Mouse (Mus musculus): ENCODE results near the gene Wif1. TPM values are rescaled to one million over a fixed set of nuclear protein-coding genes. Genes with fewer than 3 reads are reported as not detected.

Gene Wif1
- not detected for total RNA-seq (2023)

GRCm38 (mm10) chr10:121033826-121034568, at the start of gene Wif1:
Wif1 (plus strand) TSS chr10:121033960.

Other genes with a start within 250 kb of the Wif1 start
- under 1 TPM in 1 of 2 experiments, not detected in 1; 0.29 TPM for gene Msrb3, start 134.9 kb upstream of the Wif1 start, total RNA-seq (2023)
- 10 to 100 TPM; 21.5 to 22.7 TPM for gene Lemd3, start 54.6 kb upstream of the Wif1 start, total RNA-seq (2023)

Measured in monocyte, adult 59 days (primary cell).